Mouse (Mus musculus): ENCODE measurements around the gene Pkn1. TPM values are rescaled to one million over a fixed set of nuclear protein-coding genes. Genes with fewer than 3 reads are reported as not detected.

Gene Pkn1
- total RNA-seq (2021) = 10 to 100 TPM; 58.6 to 58.8 TPM

GRCm38 (mm10) chr8:83698661-83699453 is at the start of gene Pkn1:
TSS of gene Pkn1 (minus strand) at chr8:83699179.
- intact Hi-C loops (cut with DNase I) = loop anchor here (2.0 to 5.0 kb wide), 2 partner anchors 16 to 38 kb away; partner anchors contain the start of gene Ddx39
- DNase-seq (ENCODE audit: low spot score) = peak; percentile 71

- DNase-seq (ENCODE audit: low spot score) = peak; percentile 51
- intact Hi-C loops (cut with DNase I) = no loop called here
Observed at GRCm38 (mm10) chr8:83748708-83749107, 49.7 kb upstream of the Pkn1 start.

- intact Hi-C loops (cut with DNase I) = loop anchor here (2.0 kb wide), 1 partner anchor 35 kb away; no protein-coding TSS in a partner anchor
Observed at GRCm38 (mm10) chr8:83747661-83748346, 48.8 kb upstream of the Pkn1 start.

GRCm38 (mm10) chr8:83744070-83744469 is 45.1 kb upstream of the Pkn1 start:
- DNase-seq (ENCODE audit: low spot score) = no peak
- intact Hi-C loops (cut with DNase I) = no loop called here

More at GRCm38 (mm10) chr8:83747661-83748346, 48.8 kb upstream of the Pkn1 start:
- peak; percentile 73 for DNase-seq (ENCODE audit: low spot score)

GRCm38 (mm10) chr8:83742968-83743367 is 44.0 kb upstream of the Pkn1 start:
- intact Hi-C loops (cut with DNase I) = no loop called here
- no peak for DNase-seq (ENCODE audit: low spot score)

- no peak for DNase-seq (ENCODE audit: low spot score)
- intact Hi-C loops (cut with DNase I) = no loop called here
Observed at GRCm38 (mm10) chr8:83741849-83742655, 43.1 kb upstream of the Pkn1 start.

GRCm38 (mm10) chr8:83740976-83741741 is 42.2 kb upstream of the Pkn1 start, which contains the start of gene Adgre5:
TSS of gene Adgre5 (minus strand) at chr8:83741326.
- intact Hi-C loops (cut with DNase I) = no loop called here
- DNase-seq (ENCODE audit: low spot score) = peak; percentile 82

- intact Hi-C loops (cut with DNase I) = no loop called here
- no peak for DNase-seq (ENCODE audit: low spot score)
Observed at GRCm38 (mm10) chr8:83740586-83740975, 41.6 kb upstream of the Pkn1 start.

GRCm38 (mm10) chr8:83739711-83740468 is 40.9 kb upstream of the Pkn1 start:
- DNase-seq (ENCODE audit: low spot score) = no peak
- intact Hi-C loops (cut with DNase I) = loop anchor here (5.0 kb wide), 2 partner anchors 32 to 43 kb away; partner anchors contain the start of gene Pkn1

- DNase-seq (ENCODE audit: low spot score) = no peak
- intact Hi-C loops (cut with DNase I) = loop anchor here (5.0 kb wide), 2 partner anchors 33 to 42 kb away; partner anchors contain the start of gene Pkn1
Observed at GRCm38 (mm10) chr8:83738949-83739710, 40.2 kb upstream of the Pkn1 start.

- DNase-seq (ENCODE audit: low spot score) = peak; percentile 70
- intact Hi-C loops (cut with DNase I) = loop anchor here (5.0 kb wide), 2 partner anchors 34 to 41 kb away; partner anchors contain the start of gene Pkn1
Observed at GRCm38 (mm10) chr8:83737852-83738562, 39.0 kb upstream of the Pkn1 start.

GRCm38 (mm10) chr8:83737346-83737745 is 38.4 kb upstream of the Pkn1 start:
- DNase-seq (ENCODE audit: low spot score) = no peak
- intact Hi-C loops (cut with DNase I) = loop anchor here (5.0 kb wide), 2 partner anchors 35 to 40 kb away; partner anchors contain the start of gene Pkn1

GRCm38 (mm10) chr8:83736681-83737080 is 37.7 kb upstream of the Pkn1 start:
- intact Hi-C loops (cut with DNase I) = loop anchor here (5.0 kb wide), 2 partner anchors 36 to 39 kb away; partner anchors contain the start of gene Pkn1
- no peak for DNase-seq (ENCODE audit: low spot score)

- DNase-seq (ENCODE audit: low spot score) = no peak
- intact Hi-C loops (cut with DNase I) = no loop called here
Observed at GRCm38 (mm10) chr8:83732919-83733318, 33.9 kb upstream of the Pkn1 start.

GRCm38 (mm10) chr8:83731906-83732305 is 32.9 kb upstream of the Pkn1 start:
- intact Hi-C loops (cut with DNase I) = no loop called here
- DNase-seq (ENCODE audit: low spot score) = no peak

- intact Hi-C loops (cut with DNase I) = no loop called here
- DNase-seq (ENCODE audit: low spot score) = no peak
Observed at GRCm38 (mm10) chr8:83729009-83729807, 30.2 kb upstream of the Pkn1 start.
